Mouse (Mus musculus): ENCODE results near the gene Pfdn5. TPM values are rescaled to one million over a fixed set of nuclear protein-coding genes. Genes with fewer than 3 reads are reported as not detected.
"Not testable (repeated sequence)": the region's sequence is repeated elsewhere in the genome, so short reads cannot be mapped to it uniquely, and the experiment has no call there.

Gene Pfdn5
- polyA plus RNA-seq, 2 experiments, result 331 to 527 TPM

DNA sequence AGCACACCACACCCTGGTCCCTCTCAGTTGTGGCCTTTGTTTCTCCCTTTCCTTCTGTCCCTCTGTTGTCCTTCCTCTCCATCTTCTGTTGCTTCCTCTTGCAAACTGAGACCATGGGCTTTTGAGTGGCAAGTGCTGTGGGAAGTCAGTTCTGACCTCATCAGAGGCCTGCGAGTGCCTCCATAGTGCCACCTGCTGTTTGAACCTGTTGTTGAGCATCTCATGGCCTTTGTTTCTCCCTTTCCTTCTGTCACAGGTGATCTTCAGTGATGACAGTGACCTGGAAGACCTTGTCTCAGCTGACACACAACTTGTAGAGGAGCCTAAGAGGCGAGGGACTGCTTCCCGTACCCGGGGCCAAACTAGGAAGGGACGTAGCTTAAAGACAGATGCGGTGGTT lies 9.7 kb upstream of the Pfdn5 start:
- H3K4me1 ChIP-seq (ENCODE audit: control insufficient read depth, insufficient read depth, low read length), result no peaks in the 10 kb centered on the region
- ATAC-seq (ENCODE audit: low FRiP score, low read depth), result no peak
- H3K27me3 ChIP-seq (ENCODE audit: control insufficient read depth, insufficient read depth, low read length), result no peaks in the 10 kb centered on the region
- peaks cover 87% of the 10 kb centered on the region for H3K36me3 ChIP-seq (ENCODE audit: control insufficient read depth, insufficient read depth, low read length)
- H3K9me3 ChIP-seq (ENCODE audit: control insufficient read depth, low read length), result no peaks in the 10 kb centered on the region
- TF ChIP-seq POLR2A (IDR thresholded peaks at IDR 0.05; ENCODE audit: borderline replicate concordance, extremely low read depth, insufficient read depth, insufficient read length), result no peak
- H3K4me3 ChIP-seq (replicated peaks; ENCODE audit: low read length), result no peak overlapping the region
- 92% methylated on average over 6 of the region's 6 CpGs for WGBS
- H3K9ac ChIP-seq (ENCODE audit: low read depth, low read length, severe bottlenecking), result 0 out of 2 replicates have a peak overlapping the region, but pooled peaks have one; percentile 2
- no peak overlapping the region for H3K27ac ChIP-seq (replicated peaks; ENCODE audit: low read depth, low read length)
- DNase-seq (ENCODE audit: low spot score), result peak; percentile 48
- no peak overlapping the region for H3K4me2 ChIP-seq (replicated peaks; ENCODE audit: low read depth, low read length, severe bottlenecking)

DNA sequence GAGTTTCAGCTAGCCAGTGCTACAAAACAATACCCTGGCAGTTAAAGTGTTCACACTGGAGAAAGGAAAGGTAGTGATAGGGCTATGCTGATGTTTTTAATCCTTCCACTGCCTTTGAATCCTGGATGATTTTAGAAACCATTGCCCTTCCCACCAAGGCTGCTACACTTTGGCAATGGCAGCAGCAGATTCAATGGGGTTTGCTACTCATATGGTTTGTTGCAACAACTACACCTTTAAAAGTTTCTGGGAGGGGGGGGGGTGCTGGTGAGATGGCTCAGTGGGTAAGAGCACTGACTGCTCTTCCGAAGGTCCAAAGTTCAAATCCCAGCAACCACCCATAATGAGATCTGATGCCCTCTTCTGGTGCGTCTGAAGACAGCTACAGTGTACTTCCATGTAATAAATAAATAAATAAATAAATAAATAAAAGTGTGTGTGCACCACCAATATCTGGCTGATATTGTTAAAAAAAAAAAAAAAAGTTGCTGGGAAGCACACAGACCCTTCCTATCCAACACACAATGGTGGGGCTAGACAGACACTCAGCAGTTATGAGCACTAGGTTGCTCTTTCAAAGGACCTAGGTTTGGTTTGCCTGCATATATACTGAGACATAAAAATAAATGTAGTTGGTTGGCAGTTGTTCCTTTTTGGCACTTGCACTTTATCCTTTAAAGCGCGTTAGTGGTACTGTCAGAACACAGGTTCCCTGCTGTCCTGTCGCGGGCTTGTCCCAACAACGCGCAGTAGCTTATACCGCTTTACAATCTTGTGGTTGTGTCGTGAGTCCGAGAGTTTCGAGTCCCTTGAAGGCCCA lies 1.1 kb upstream of the Pfdn5 start:
- Histone ChIP-seq H3K27ac (replicated peaks; ENCODE audit: low read depth, low read length) (no peak overlapping the region), H3K4me3 (replicated peaks; ENCODE audit: low read length) (peak overlapping the region; percentile 76), H3K4me1 (ENCODE audit: control insufficient read depth, insufficient read depth, low read length) (0 out of 2 replicates have a peak, but pooled peaks cover 4% of the 10 kb centered on the region), H3K36me3 (ENCODE audit: control insufficient read depth, insufficient read depth, low read length) (peaks cover 63% of the 10 kb centered on the region), H3K27me3 (ENCODE audit: control insufficient read depth, insufficient read depth, low read length) (no peaks in the 10 kb centered on the region), H3K4me2 (replicated peaks; ENCODE audit: low read depth, low read length, severe bottlenecking) (peak overlapping the region; percentile 81; the same call in 1 of the 2 replicates), H3K9ac (ENCODE audit: low read depth, low read length, severe bottlenecking) (no peak overlapping the region), H3K9me3 (ENCODE audit: control insufficient read depth, low read length) (no peaks in the 10 kb centered on the region)
- WGBS, result 69% methylated on average over 12 of the region's 12 CpGs
- ATAC-seq (ENCODE audit: low FRiP score, low read depth) (no peak), DNase-seq (ENCODE audit: low spot score) (no peak)
- TF ChIP-seq POLR2A (IDR thresholded peaks at IDR 0.05; ENCODE audit: borderline replicate concordance, extremely low read depth, insufficient read depth, insufficient read length), result no peak

DNA sequence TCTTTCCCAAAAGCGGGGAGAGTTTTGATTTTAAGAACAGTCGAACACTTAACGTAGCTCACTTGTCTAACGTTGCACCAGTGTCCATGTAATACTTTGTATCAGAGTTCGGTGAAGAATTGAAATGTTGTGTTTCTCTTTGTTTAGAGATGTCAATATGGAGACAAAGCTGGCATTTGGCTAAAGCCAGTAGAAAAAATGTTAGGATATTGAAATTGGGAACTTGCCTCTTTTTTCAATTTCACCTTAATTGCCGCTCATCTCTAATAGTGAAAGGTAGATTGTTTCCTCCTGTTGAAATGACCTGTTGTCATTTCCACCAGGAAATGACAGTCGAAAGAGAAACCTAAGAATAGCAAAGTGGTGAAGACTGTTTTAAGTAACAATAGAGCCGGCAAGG lies 976 bp downstream of the Pfdn5 start:
- H3K27ac ChIP-seq (replicated peaks; ENCODE audit: low read depth, low read length), result 0 out of 2 replicates have a peak overlapping the region, but pooled peaks have one; percentile 71
- peaks cover 54% of the 10 kb centered on the region for H3K36me3 ChIP-seq (ENCODE audit: control insufficient read depth, insufficient read depth, low read length)
- no peak for DNase-seq (ENCODE audit: low spot score)
- no peaks in the 10 kb centered on the region for H3K9me3 ChIP-seq (ENCODE audit: control insufficient read depth, low read length)
- H3K4me1 ChIP-seq (ENCODE audit: control insufficient read depth, insufficient read depth, low read length), result 0 out of 2 replicates have a peak, but pooled peaks cover 8% of the 10 kb centered on the region
- peak overlapping the region; percentile 81 for H3K4me2 ChIP-seq (replicated peaks; ENCODE audit: low read depth, low read length, severe bottlenecking)
- no peaks in the 10 kb centered on the region for H3K27me3 ChIP-seq (ENCODE audit: control insufficient read depth, insufficient read depth, low read length)
- TF ChIP-seq POLR2A (IDR thresholded peaks at IDR 0.05; ENCODE audit: borderline replicate concordance, extremely low read depth, insufficient read depth, insufficient read length), result no peak
- 66% methylated on average over 8 of the region's 8 CpGs for WGBS
- H3K4me3 ChIP-seq (replicated peaks; ENCODE audit: low read length), result peak overlapping the region; percentile 76
- H3K9ac ChIP-seq (ENCODE audit: low read depth, low read length, severe bottlenecking), result peak overlapping the region; percentile 74
- ATAC-seq (ENCODE audit: low FRiP score, low read depth), result no peak

DNA sequence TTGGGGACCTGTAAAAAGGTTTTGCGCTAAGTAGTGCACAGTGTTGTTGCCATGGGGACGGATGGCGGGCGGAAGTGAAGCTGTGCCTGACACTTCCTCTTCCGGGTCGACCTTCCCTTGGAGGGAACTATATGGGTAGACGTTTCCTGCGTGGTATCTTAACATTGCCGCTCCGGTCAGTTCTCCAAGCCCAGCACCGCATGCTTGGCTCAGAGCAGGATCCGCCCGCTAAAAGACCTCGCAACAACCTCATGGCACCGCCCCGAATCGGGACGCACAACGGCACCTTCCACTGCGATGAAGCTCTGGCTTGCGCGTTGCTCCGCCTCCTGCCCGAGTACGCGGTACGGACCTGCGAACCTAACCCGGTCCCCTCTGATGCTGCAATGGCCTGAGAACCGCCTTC lies 5.7 kb downstream of the Pfdn5 start, which contains the start of gene Myg1:
Gene Myg1 (plus strand): TSS at position 100 of the 406 bp plus-strand sequence.
- H3K4me3 ChIP-seq (replicated peaks; ENCODE audit: low read length), result peak within 1 kb of the TSS; percentile 65
- TF ChIP-seq POLR2A (IDR thresholded peaks at IDR 0.05; ENCODE audit: borderline replicate concordance, extremely low read depth, insufficient read depth, insufficient read length), result no peak
- ATAC-seq (ENCODE audit: low FRiP score, low read depth), result peak; percentile 94
- WGBS, result 0% methylated on average over 30 of the region's 30 CpGs
- H3K9me3 ChIP-seq (ENCODE audit: control insufficient read depth, low read length), result no peaks in the 10 kb centered on the region
- H3K4me1 ChIP-seq (ENCODE audit: control insufficient read depth, insufficient read depth, low read length), result peaks cover 14% of the 10 kb centered on the region
- peak within 1 kb of the TSS; percentile 83 for H3K4me2 ChIP-seq (replicated peaks; ENCODE audit: low read depth, low read length, severe bottlenecking)
- H3K27me3 ChIP-seq (ENCODE audit: control insufficient read depth, insufficient read depth, low read length), result no peaks in the 10 kb centered on the region
- peak within 1 kb of the TSS; percentile 68 for H3K9ac ChIP-seq (ENCODE audit: low read depth, low read length, severe bottlenecking)
- peak; percentile 91 for DNase-seq (ENCODE audit: low spot score)
- peak within 1 kb of the TSS; percentile 53 for H3K27ac ChIP-seq (replicated peaks; ENCODE audit: low read depth, low read length)
- peaks cover 68% of the 10 kb centered on the region for H3K36me3 ChIP-seq (ENCODE audit: control insufficient read depth, insufficient read depth, low read length)

DNA sequence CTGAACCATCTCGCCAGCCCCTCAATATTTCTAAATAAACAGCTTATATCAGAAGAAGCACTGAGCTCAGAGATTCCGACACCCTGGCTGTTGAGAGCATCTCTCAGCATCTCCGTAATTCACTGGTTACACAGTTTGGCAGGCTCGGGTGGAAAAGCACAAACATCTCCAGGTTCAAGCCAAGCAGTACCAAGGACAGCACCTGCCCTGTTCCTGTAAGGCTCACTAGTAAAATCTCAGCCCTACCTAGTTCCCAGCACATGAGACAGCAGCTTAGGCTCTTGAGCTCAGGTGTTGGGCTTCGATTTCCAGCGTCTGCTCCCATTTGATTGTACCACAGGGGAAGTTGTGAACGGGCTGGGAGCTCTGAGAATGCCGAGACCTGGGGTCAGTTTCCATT lies 9.3 kb downstream of the Pfdn5 start:
- no peak for TF ChIP-seq POLR2A (IDR thresholded peaks at IDR 0.05; ENCODE audit: borderline replicate concordance, extremely low read depth, insufficient read depth, insufficient read length)
- WGBS, result 82% methylated on average over 8 of the region's 8 CpGs
- peaks cover 11% of the 10 kb centered on the region for H3K4me1 ChIP-seq (ENCODE audit: control insufficient read depth, insufficient read depth, low read length)
- H3K9me3 ChIP-seq (ENCODE audit: control insufficient read depth, low read length), result no peaks in the 10 kb centered on the region
- ATAC-seq (ENCODE audit: low FRiP score, low read depth) (no peak), DNase-seq (ENCODE audit: low spot score) (no peak)
- no peak overlapping the region for H3K4me2 ChIP-seq (replicated peaks; ENCODE audit: low read depth, low read length, severe bottlenecking)
- H3K36me3 ChIP-seq (ENCODE audit: control insufficient read depth, insufficient read depth, low read length), result peaks cover 78% of the 10 kb centered on the region
- no peak overlapping the region for H3K27ac ChIP-seq (replicated peaks; ENCODE audit: low read depth, low read length)
- H3K27me3 ChIP-seq (ENCODE audit: control insufficient read depth, insufficient read depth, low read length), result no peaks in the 10 kb centered on the region
- H3K9ac ChIP-seq (ENCODE audit: low read depth, low read length, severe bottlenecking), result no peak overlapping the region
- no peak overlapping the region for H3K4me3 ChIP-seq (replicated peaks; ENCODE audit: low read length)

DNA sequence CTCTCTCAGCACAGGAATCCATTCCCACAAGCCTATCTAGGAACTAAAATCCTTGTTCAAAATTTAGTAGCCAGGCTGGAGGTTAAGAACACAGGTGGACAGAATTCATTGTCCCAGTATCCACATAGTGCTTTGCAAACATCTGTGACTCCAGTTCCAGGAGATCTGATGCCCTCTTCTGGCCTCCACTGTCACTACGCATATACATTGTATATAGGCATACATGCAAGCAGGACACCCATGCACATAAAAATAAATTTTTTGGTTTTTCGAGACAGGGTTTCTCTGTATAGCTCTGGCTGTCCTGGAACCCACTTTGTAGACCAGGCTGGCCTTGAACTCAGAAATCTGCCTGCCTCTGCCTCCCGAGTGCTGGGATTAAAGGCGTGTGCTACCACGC lies 10.0 kb downstream of the Pfdn5 start:
- not testable (repeated sequence) for H3K9ac ChIP-seq (ENCODE audit: low read depth, low read length, severe bottlenecking); H3K4me3 ChIP-seq (replicated peaks; ENCODE audit: low read length); DNase-seq (ENCODE audit: low spot score); H3K27ac ChIP-seq (replicated peaks; ENCODE audit: low read depth, low read length); ATAC-seq (ENCODE audit: low FRiP score, low read depth); H3K27me3 ChIP-seq (ENCODE audit: control insufficient read depth, insufficient read depth, low read length); H3K9me3 ChIP-seq (ENCODE audit: control insufficient read depth, low read length); H3K4me2 ChIP-seq (replicated peaks; ENCODE audit: low read depth, low read length, severe bottlenecking)
- Histone ChIP-seq H3K4me1 (ENCODE audit: control insufficient read depth, insufficient read depth, low read length) (peaks cover 11% of the 10 kb centered on the region), H3K36me3 (ENCODE audit: control insufficient read depth, insufficient read depth, low read length) (peaks cover 76% of the 10 kb centered on the region)
- WGBS, result 93% methylated on average over 5 of the region's 5 CpGs

Data from limb, embryonic 14.5 days (tissue).